Mouse (Mus musculus) MEL (cell line): ENCODE measurements at regions not wholly inside any gene's neighbourhood (a gene's known extent, or its start where the extent isn't known, plus 50 kb on each side); places are given as distances from the start of the nearest gene placed in this dataset.

Source experiments
- DNase-seq: peaks from one replicate; pipeline ENCODE4 v3.0.0; 2011; ENCODE audit warnings: low read depth, low spot score
- H3K27ac ChIP-seq: 2 replicates; pipeline ENCODE4 v1.5.1; 2012; ENCODE audit warnings: low read depth, mild to moderate bottlenecking, control low read depth, low read length, moderate library complexity; ENCODE audit not compliant: control insufficient read depth
- H3K27me3 ChIP-seq, 2 experiments: fragments of 150-350 bp in 1 of 2; sonication (generic) in 1 of 2; 2 replicates each; pipeline ENCODE4 v1.6.1; 2012; ENCODE audit warnings: low read length in 2 of 2, mild to moderate bottlenecking in 2 of 2, improper control_type of control experiment in 1 of 2, moderate library complexity in 1 of 2; ENCODE audit not compliant: insufficient read depth in 2 of 2, control insufficient read depth in 1 of 2
- H3K36me3 ChIP-seq, 2 experiments: 2 replicates each; pipeline ENCODE4 v1.6.1; 2012 to 2014; ENCODE audit warnings: low read length in 2 of 2, improper control_type of control experiment in 1 of 2, inconsistent platforms in 1 of 2, mild to moderate bottlenecking in 1 of 2; ENCODE audit not compliant: insufficient read depth in 2 of 2, control insufficient read depth in 1 of 2
- H3K4me1 ChIP-seq, 2 experiments: fragments of 150-350 bp in 1 of 2; sonication (generic) in 1 of 2; 2 replicates each; pipeline ENCODE4 v1.6.1; 2012; ENCODE audit warnings: low read length in 2 of 2, improper control_type of control experiment in 1 of 2, mild to moderate bottlenecking in 1 of 2; ENCODE audit not compliant: insufficient read depth in 2 of 2, control insufficient read depth in 1 of 2
- H3K4me3 ChIP-seq, 2 experiments: fragments of 150-350 bp in 1 of 2; sonication (generic) in 1 of 2; 2 replicates each; pipeline ENCODE4 v1.5.1; 2012; ENCODE audit warnings: low read depth in 2 of 2, low read length in 2 of 2, mild to moderate bottlenecking in 2 of 2, moderate library complexity in 2 of 2, control low read depth in 1 of 2, improper control_type of control experiment in 1 of 2; ENCODE audit not compliant: control insufficient read depth in 1 of 2, insufficient read depth in 1 of 2
- H3K79me2 ChIP-seq: 2 replicates; pipeline ENCODE4 v1.6.1; 2012; ENCODE audit warnings: mild to moderate bottlenecking, low read length, moderate library complexity; ENCODE audit not compliant: control insufficient read depth, poor library complexity, insufficient read depth
- H3K9ac ChIP-seq: 2 replicates; pipeline ENCODE4 v1.6.1; 2012; ENCODE audit warnings: low read depth, mild to moderate bottlenecking, control low read depth, low read length, moderate library complexity; ENCODE audit not compliant: control insufficient read depth, poor library complexity, severe bottlenecking
- H3K9me3 ChIP-seq: fragments of 150-350 bp; sonication (generic); replicated peaks from 2 replicates; pipeline ENCODE4 v1.6.1; 2012; ENCODE audit warnings: mild to moderate bottlenecking, low read length, improper control_type of control experiment, moderate library complexity; ENCODE audit not compliant: insufficient read depth
- CHD1 ChIP-seq: IDR thresholded peaks from 2 replicates; pipeline ENCODE4 v1.6.1; 2012; ENCODE audit warnings: low read depth, mild to moderate bottlenecking, inconsistent platforms, low read length, improper control_type of control experiment
- CHD2 ChIP-seq: IDR thresholded peaks from 2 replicates; pipeline ENCODE4 v1.6.1; 2011; ENCODE audit warnings: low read length, improper control_type of control experiment
- CTCF ChIP-seq, 3 experiments: IDR thresholded peaks in 2 of 3; conservative IDR thresholded peaks in 1 of 3; 2 replicates each; pipeline ENCODE4 v1.5.1; 2011 to 2012; ENCODE audit warnings: low read length in 3 of 3, low read depth in 2 of 3, mild to moderate bottlenecking in 2 of 3, improper control_type of control experiment in 1 of 3, inconsistent platforms in 1 of 3, mixed read lengths in 1 of 3, moderate library complexity in 1 of 3; ENCODE audit not compliant: control insufficient read depth in 1 of 3, insufficient read depth in 1 of 3, poor library complexity in 1 of 3, severe bottlenecking in 1 of 3
- E2F4 ChIP-seq: IDR thresholded peaks from 2 replicates; pipeline ENCODE4 v1.6.1; 2011; ENCODE audit warnings: low read depth, low read length, improper control_type of control experiment, borderline replicate concordance
- ELF1 ChIP-seq: IDR thresholded peaks from 2 replicates; pipeline ENCODE4 v1.6.1; 2014; ENCODE audit warnings: low read depth, mild to moderate bottlenecking, inconsistent platforms, low read length, improper control_type of control experiment, moderate library complexity
- EP300 ChIP-seq, 2 experiments: IDR thresholded peaks; 2 replicates each; pipeline ENCODE4 v1.6.1; 2011; ENCODE audit warnings: improper control_type of control experiment in 2 of 2, low read length in 2 of 2, low read depth in 1 of 2, mild to moderate bottlenecking in 1 of 2
- HCFC1 ChIP-seq: IDR thresholded peaks from 2 replicates; pipeline ENCODE4 v1.6.1; 2012; ENCODE audit warnings: low read depth, mild to moderate bottlenecking, inconsistent platforms, low read length, improper control_type of control experiment, moderate library complexity
- MAX ChIP-seq: IDR thresholded peaks from 2 replicates; pipeline ENCODE4 v1.6.1; 2011; ENCODE audit warnings: low read length, improper control_type of control experiment
- MAZ ChIP-seq: IDR thresholded peaks from 2 replicates; pipeline ENCODE4 v1.6.1; 2012; ENCODE audit warnings: low read depth, mild to moderate bottlenecking, inconsistent platforms, low read length, improper control_type of control experiment
- MXI1 ChIP-seq: IDR thresholded peaks from 2 replicates; pipeline ENCODE4 v1.6.1; 2011; ENCODE audit warnings: mild to moderate bottlenecking, low read depth, low read length, improper control_type of control experiment
- MYB ChIP-seq: IDR thresholded peaks from 2 replicates; pipeline ENCODE4 v1.6.1; 2011; ENCODE audit warnings: mild to moderate bottlenecking, low read depth, low read length, improper control_type of control experiment
- MYC ChIP-seq: IDR thresholded peaks from 2 replicates; pipeline ENCODE4 v1.6.1; 2011; ENCODE audit warnings: low read depth, mild to moderate bottlenecking, low read length, improper control_type of control experiment, moderate library complexity
- NELFE ChIP-seq: IDR thresholded peaks from 2 replicates; pipeline ENCODE4 v1.6.1; 2011; ENCODE audit warnings: low read depth, low read length, improper control_type of control experiment
- NRF1 ChIP-seq: IDR thresholded peaks from 2 replicates; pipeline ENCODE4 v1.6.1; 2014; ENCODE audit warnings: low read depth, mild to moderate bottlenecking, inconsistent platforms, low read length, improper control_type of control experiment, moderate library complexity; ENCODE audit not compliant: poor library complexity, insufficient read depth, severe bottlenecking
- POLR2AphosphoS5 ChIP-seq: IDR thresholded peaks from 2 replicates; pipeline ENCODE4 v1.6.1; 2012; ENCODE audit warnings: low read depth, borderline replicate concordance, mild to moderate bottlenecking, inconsistent platforms, low read length, moderate library complexity, mixed read lengths
- TBP ChIP-seq: IDR thresholded peaks from 2 replicates; pipeline ENCODE4 v1.8.0; 2011; ENCODE audit warnings: low read depth, low read length, improper control_type of control experiment
- UBTF ChIP-seq: IDR thresholded peaks from 2 replicates; pipeline ENCODE4 v1.6.1; 2012; ENCODE audit warnings: low read depth, mild to moderate bottlenecking, inconsistent platforms, low read length, improper control_type of control experiment, moderate library complexity, borderline replicate concordance; ENCODE audit not compliant: insufficient read depth
- USF1 ChIP-seq: IDR thresholded peaks from 2 replicates; pipeline ENCODE4 v1.6.1; 2014; ENCODE audit warnings: low read depth, mild to moderate bottlenecking, inconsistent platforms, low read length, improper control_type of control experiment, moderate library complexity
- ZC3H11A ChIP-seq: IDR thresholded peaks from 2 replicates; pipeline ENCODE4 v1.6.1; 2012; ENCODE audit warnings: low read depth, mild to moderate bottlenecking, inconsistent platforms, low read length, improper control_type of control experiment
- ZKSCAN1 ChIP-seq: IDR thresholded peaks from 2 replicates; pipeline ENCODE4 v1.6.1; 2012; ENCODE audit warnings: low read depth, mild to moderate bottlenecking, inconsistent platforms, low read length, improper control_type of control experiment, moderate library complexity
- ZNF384 ChIP-seq: IDR thresholded peaks from 2 replicates; pipeline ENCODE4 v1.6.1; 2012; ENCODE audit warnings: low read depth, mild to moderate bottlenecking, inconsistent platforms, low read length, improper control_type of control experiment

- DNase-seq: no peak
- H3K4me1 ChIP-seq: no peaks in the 10 kb centered on the region
- TF ChIP-seq CHD2 (no peak), CHD1 (no peak), ELF1 (no peak), NRF1 (no peak), HCFC1 (no peak)
- H3K4me3 ChIP-seq: no peak overlapping the region
- no peaks in the 10 kb centered on the region for H3K27me3 ChIP-seq
- H3K9ac ChIP-seq: no peak overlapping the region
- no peaks in the 10 kb centered on the region for H3K36me3 ChIP-seq
- H3K79me2 ChIP-seq: no peaks in the 10 kb centered on the region
- H3K27ac ChIP-seq: no peak overlapping the region
- H3K9me3 ChIP-seq: no peaks in the 10 kb centered on the region
Observed at GRCm38 (mm10) chr4:92064592-92064991, 82.4 kb downstream of the Izumo3 start.

- no peaks in the 10 kb centered on the region for H3K36me3 ChIP-seq
- H3K4me3 ChIP-seq: no peak overlapping the region
- H3K79me2 ChIP-seq: no peaks in the 10 kb centered on the region
- H3K9ac ChIP-seq: no peak overlapping the region
- TF ChIP-seq MAZ (no peak), EP300 (IDR thresholded peaks at IDR 0.05; ENCODE audit: low read depth in 1 of 2, low read length in 2 of 2) (no peak), TBP (no peak), HCFC1 (no peak), POLR2AphosphoS5 (no peak), MYB (no peak), ZC3H11A (no peak), UBTF (no peak), MAX (no peak), MXI1 (no peak), E2F4 (no peak), CHD2 (no peak), USF1 (no peak), CTCF (IDR thresholded peaks at IDR 0.05 in 2 of 3, conservative IDR thresholded peaks at IDR 0.05 in 1 of 3; ENCODE audit: control insufficient read depth in 1 of 3, insufficient read depth in 1 of 3, low read depth in 2 of 3, low read length in 3 of 3, poor library complexity in 1 of 3, severe bottlenecking in 1 of 3) (no peak), ZNF384 (no peak), MYC (no peak), NELFE (no peak), ZKSCAN1 (no peak)
- no peak overlapping the region for H3K27ac ChIP-seq
- H3K27me3 ChIP-seq: no peaks in the 10 kb centered on the region
- H3K4me1 ChIP-seq: no peaks in the 10 kb centered on the region
- no peaks in the 10 kb centered on the region for H3K9me3 ChIP-seq
- DNase-seq: no peak
Observed at GRCm38 (mm10) chr4:92060973-92061372, 86.1 kb downstream of the Izumo3 start.
